Mouse (Mus musculus) ES-E14 (cell line): ENCODE data around the gene Ces3b. TPM values are rescaled to one million over a fixed set of nuclear protein-coding genes. Genes with fewer than 3 reads are reported as not detected.

Experiments used
- DNase-seq: peaks from one replicate; pipeline ENCODE4 v3.0.0-alpha.2; 2013; ENCODE audit warnings: low read depth, low spot score
- H3K27ac ChIP-seq: 2 replicates; pipeline ENCODE4 v1.5.1; 2012; ENCODE audit warnings: low read depth, mild to moderate bottlenecking, low read length, moderate library complexity, mixed read lengths; ENCODE audit not compliant: poor library complexity, insufficient read depth, severe bottlenecking
- H3K36me3 ChIP-seq: 2 replicates; pipeline ENCODE4 v1.6.1; 2012; ENCODE audit warnings: mild to moderate bottlenecking, low read length, moderate library complexity, mixed read lengths; ENCODE audit not compliant: control insufficient read depth, poor library complexity, insufficient read depth, severe bottlenecking
- H3K4me1 ChIP-seq, 2 experiments: fragments of 150-350 bp in 1 of 2; sonication (generic) in 1 of 2; 2 replicates each; pipeline ENCODE4 v1.6.1; 2012; ENCODE audit warnings: low read length in 2 of 2, mild to moderate bottlenecking in 1 of 2, mixed read lengths in 1 of 2; ENCODE audit not compliant: control insufficient read depth in 2 of 2, insufficient read depth in 2 of 2, poor library complexity in 1 of 2
- H3K4me3 ChIP-seq, 2 experiments: fragments of 150-350 bp in 1 of 2; sonication (generic) in 1 of 2; 2 replicates each; pipeline ENCODE4 v1.5.1; 2012; ENCODE audit warnings: low read length in 2 of 2, low read depth in 1 of 2, mild to moderate bottlenecking in 1 of 2, mixed read lengths in 1 of 2; ENCODE audit not compliant: insufficient read depth in 1 of 2, poor library complexity in 1 of 2, severe bottlenecking in 1 of 2
- H3K9ac ChIP-seq: 2 replicates; pipeline ENCODE4 v1.6.1; 2012; ENCODE audit warnings: low read depth, mild to moderate bottlenecking, low read length, mixed read lengths; ENCODE audit not compliant: poor library complexity, insufficient read depth, severe bottlenecking
- H3K9me3 ChIP-seq: fragments of 150-350 bp; sonication (generic); 2 replicates; pipeline ENCODE4 v1.6.1; 2012; ENCODE audit warnings: low read depth, mild to moderate bottlenecking, low read length; ENCODE audit not compliant: control insufficient read depth, insufficient read depth
- CHD2 ChIP-seq: IDR thresholded peaks from 2 replicates; pipeline ENCODE4 v1.6.1; 2014; ENCODE audit warnings: mild to moderate bottlenecking, low read depth, low read length, inconsistent platforms
- HCFC1 ChIP-seq: IDR thresholded peaks from 2 replicates; pipeline ENCODE4 v1.6.1; 2012; ENCODE audit warnings: low read length, inconsistent platforms, borderline replicate concordance; ENCODE audit not compliant: insufficient read depth
- MAFK ChIP-seq: IDR thresholded peaks from 2 replicates; pipeline ENCODE4 v1.6.1; 2014; ENCODE audit warnings: mild to moderate bottlenecking, low read depth, low read length, inconsistent platforms; ENCODE audit not compliant: insufficient read depth
- ZC3H11A ChIP-seq: IDR thresholded peaks from 2 replicates; pipeline ENCODE4 v1.6.1; 2012; ENCODE audit warnings: low read depth, mild to moderate bottlenecking, inconsistent platforms, low read length, borderline replicate concordance
- ZNF384 ChIP-seq: IDR thresholded peaks from 2 replicates; pipeline ENCODE4 v1.6.1; 2012; ENCODE audit warnings: low read depth, low read length, inconsistent platforms
- in situ Hi-C, 2 experiments: fragments of 600-800 bp; cut with MboI; formaldehyde crosslinking; loops; one replicate each; pipeline ENCODE4 v1.15.1; 2025; ENCODE audit warnings: low sequenced_read_pairs in 2 of 2, inconsistent platforms in 1 of 2; ENCODE audit not compliant: unreplicated experiment in 2 of 2
- total RNA-seq: library from RNA; depleted of rRNA; stranded (reverse); fragments of 300-350 nt; gene quantifications from 2 replicates; pipeline ENCODE4 v1.2.3, GENCODE M21; 2012; rRNA removed

Gene Ces3b
- not detected in 2 replicates for total RNA-seq

DNA sequence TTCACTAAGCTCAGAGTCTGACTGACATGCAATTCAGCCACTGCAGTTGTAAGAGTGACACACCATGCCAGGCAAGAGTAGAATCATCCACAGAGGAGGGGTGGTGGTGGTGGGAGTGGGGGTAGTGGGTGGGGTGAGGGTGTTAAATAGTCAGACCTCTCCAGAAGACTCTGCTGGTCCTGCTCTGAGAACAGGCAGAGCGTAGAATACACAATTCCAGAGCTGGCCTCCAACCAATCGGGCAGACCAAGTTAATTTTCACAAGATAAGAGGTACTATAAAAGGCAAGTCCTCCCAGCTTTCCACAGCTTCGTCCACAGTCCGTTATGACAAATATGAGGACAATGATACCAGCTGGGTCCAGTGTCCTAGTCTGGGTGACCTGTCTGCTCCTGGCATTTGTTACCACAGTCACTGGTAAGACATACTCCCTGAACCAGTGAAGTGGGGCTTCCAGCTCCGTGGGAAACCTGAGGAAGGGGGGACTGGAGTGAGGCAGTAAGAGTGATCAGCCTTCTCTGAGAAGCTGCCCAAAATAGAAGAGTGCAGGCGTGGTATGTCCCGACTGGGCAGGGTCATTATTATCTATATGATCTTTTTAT is at the start of gene Ces3b:
Gene Ces3b, plus strand, starts transcription at position 305 of the 602 bp plus-strand sequence.
- Histone ChIP-seq H3K9me3 (no peaks in the 10 kb centered on the region), H3K36me3 (no peaks in the 10 kb centered on the region), H3K9ac (no peak within 1 kb of the TSS), H3K4me1 (no peaks in the 10 kb centered on the region), H3K4me3 (no peak within 1 kb of the TSS), H3K27ac (no peak within 1 kb of the TSS)
- TF ChIP-seq MAFK (no peak), HCFC1 (no peak), CHD2 (no peak), ZC3H11A (no peak), ZNF384 (no peak)
- DNase-seq = no peak
- in situ Hi-C loops = no loop called here

DNA sequence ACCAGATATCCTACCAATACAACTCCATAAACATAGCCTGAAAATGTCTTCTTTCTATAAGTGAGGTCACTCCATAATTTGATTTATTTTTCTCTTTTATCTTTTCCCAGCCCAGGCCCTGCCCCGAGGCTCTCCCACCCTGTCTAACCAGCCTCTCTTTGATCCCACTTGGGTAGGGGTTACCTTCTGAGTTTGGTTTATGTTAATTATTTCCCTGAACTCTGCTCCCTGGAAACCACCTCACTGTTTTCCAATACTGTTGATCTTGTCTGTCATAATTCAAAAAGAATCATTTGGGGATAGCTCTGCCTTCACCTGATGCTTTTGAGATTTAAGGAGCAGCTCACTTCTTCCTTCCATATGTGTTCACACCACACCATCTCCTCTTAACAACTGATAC is 40.0 kb upstream of the Ces3b start:
- H3K9ac ChIP-seq = no peak overlapping the region
- H3K4me3 ChIP-seq = no peak overlapping the region
- no peaks in the 10 kb centered on the region for H3K4me1 ChIP-seq
- no peaks in the 10 kb centered on the region for H3K36me3 ChIP-seq
- H3K27ac ChIP-seq = no peak overlapping the region
- in situ Hi-C loops = no loop called here
- TF ChIP-seq MAFK = no peak
- no peak for TF ChIP-seq CHD2
- no peak for TF ChIP-seq HCFC1
- no peak for TF ChIP-seq ZNF384
- no peak for TF ChIP-seq ZC3H11A
- no peak for DNase-seq
- H3K9me3 ChIP-seq = no peaks in the 10 kb centered on the region

DNA sequence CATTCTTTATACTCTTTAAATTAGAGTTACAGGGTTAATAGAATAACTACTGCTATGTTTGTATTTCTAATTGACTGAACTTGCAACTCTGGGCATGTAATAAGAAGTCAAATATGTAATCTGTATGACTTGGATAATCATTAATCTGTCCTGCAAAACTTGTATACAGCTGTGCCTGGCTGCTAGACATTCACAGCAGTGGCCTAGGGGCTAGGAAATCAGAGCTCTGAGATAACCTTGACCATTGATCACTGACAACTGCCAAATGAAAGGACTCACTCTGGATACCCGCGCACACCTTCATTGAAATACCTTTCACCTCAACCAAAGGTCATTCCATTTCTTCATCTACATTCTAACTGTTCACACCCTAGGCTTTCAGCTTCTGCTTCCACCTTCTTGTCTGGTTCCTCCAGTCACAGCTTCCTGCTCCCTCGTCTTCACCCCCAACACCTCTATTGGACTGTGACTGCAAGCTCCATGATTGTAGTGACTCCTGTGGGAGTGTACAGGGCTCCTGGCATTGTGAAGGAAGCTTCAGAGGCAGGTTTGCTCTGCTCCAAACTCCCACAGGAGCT is 37.6 kb upstream of the Ces3b start:
- Histone ChIP-seq H3K4me1 (no peaks in the 10 kb centered on the region), H3K9me3 (no peaks in the 10 kb centered on the region), H3K27ac (no peak overlapping the region), H3K4me3 (no peak overlapping the region), H3K9ac (no peak overlapping the region), H3K36me3 (no peaks in the 10 kb centered on the region)
- TF ChIP-seq MAFK (no peak), CHD2 (no peak), ZC3H11A (no peak), ZNF384 (no peak), HCFC1 (no peak)
- no peak for DNase-seq
- in situ Hi-C loops = no loop called here

GRCm38 (mm10) chr8:105048371-105048854 is 35.1 kb upstream of the Ces3b start, which contains the start of gene Ces3a:
Ces3a (plus strand) TSS chr8:105048601.
- H3K9me3 ChIP-seq = no peaks in the 10 kb centered on the region
- DNase-seq = no peak
- no peaks in the 10 kb centered on the region for H3K4me1 ChIP-seq
- H3K9ac ChIP-seq = no peak within 1 kb of the TSS
- no peaks in the 10 kb centered on the region for H3K36me3 ChIP-seq
- H3K27ac ChIP-seq = no peak within 1 kb of the TSS
- TF ChIP-seq HCFC1 (no peak), ZNF384 (no peak), ZC3H11A (no peak), CHD2 (no peak), MAFK (no peak)
- in situ Hi-C loops = no loop called here
- no peak within 1 kb of the TSS for H3K4me3 ChIP-seq
